15 mouse cellular contexts compared by ENCODE assay signal in genomic region chr17:66007473-66007872, GRCm38 (mm10).
"Had no signal": no experiment of that assay in that cellular context is flagged by ENCODE, and none has a peak within 500 bp of the region (broad histone marks: within the 10 kb centered on the region; RNA-seq: fewer than 3 reads in every experiment).

No protein-coding gene starts in this region.

- H3K36me3 ChIP-seq: kidney, embryonic 15.5 days; liver, embryonic 13.5 days; midbrain, embryonic 15.5 days; stomach, embryonic 15.5 days had no signal

- DNase-seq: layer of hippocampus, adult 9-11 months; liver, embryonic 13.5 days; lung, embryonic 14.5 days; retina, postnatal 1 day; right cerebral cortex, postnatal 25 days; spleen, adult 18-20 months; thymus, postnatal 25 days had no signal

- H3K27me3 ChIP-seq: kidney, embryonic 15.5 days; liver, embryonic 13.5 days; midbrain, embryonic 12.5 days; midbrain, embryonic 15.5 days; neural tube, embryonic 13.5 days; stomach, embryonic 15.5 days had no signal

- H3K4me3 ChIP-seq: kidney, embryonic 15.5 days; layer of hippocampus, adult 2 months; liver, embryonic 13.5 days; midbrain, embryonic 12.5 days; midbrain, embryonic 15.5 days; myocyte; neural tube, embryonic 13.5 days; stomach, embryonic 15.5 days had no signal

- H3K9me3 ChIP-seq: kidney, embryonic 15.5 days; liver, embryonic 13.5 days; midbrain, embryonic 12.5 days; midbrain, embryonic 15.5 days; neural tube, embryonic 13.5 days; stomach, embryonic 15.5 days had no signal

- H3K9ac ChIP-seq: kidney, embryonic 15.5 days; liver, embryonic 13.5 days; lung, embryonic 14.5 days; midbrain, embryonic 12.5 days; midbrain, embryonic 15.5 days; neural tube, embryonic 13.5 days; stomach, embryonic 15.5 days had no signal

- H3K27ac ChIP-seq: kidney, embryonic 15.5 days; layer of hippocampus, adult 2 months; liver, embryonic 13.5 days; midbrain, embryonic 12.5 days; midbrain, embryonic 15.5 days; neural tube, embryonic 13.5 days; stomach, embryonic 15.5 days had no signal

- H3K4me2 ChIP-seq: kidney, embryonic 15.5 days; liver, embryonic 13.5 days; lung, embryonic 14.5 days; midbrain, embryonic 12.5 days; midbrain, embryonic 15.5 days; neural tube, embryonic 13.5 days; stomach, embryonic 15.5 days had no signal

- ATAC-seq: lung, postnatal 0 days; midbrain, embryonic 15.5 days had no signal

- H3K4me1 ChIP-seq: kidney, embryonic 15.5 days; liver, embryonic 13.5 days; midbrain, embryonic 12.5 days; midbrain, embryonic 15.5 days; neural tube, embryonic 13.5 days; stomach, embryonic 15.5 days had no signal
